Mouse (Mus musculus) liver, postnatal 0 days (tissue): ENCODE results near the gene Ip6k2. TPM values are rescaled to one million over a fixed set of nuclear protein-coding genes. Genes with fewer than 3 reads are reported as not detected.
A peak's percentile ranks its signal among the peaks of the same experiment; 100 is the strongest.

ENCODE experiments used
- ATAC-seq: fragments of 200-750 bp; cut with Nextera tagmentation; 2 replicates; pipeline ENCODE4 v1.8.0; 2017; ENCODE audit warnings: mild to moderate bottlenecking, moderate library complexity
- DNase-seq: peaks from one replicate; pipeline ENCODE4 v3.0.0-alpha.2; 2016
- H3K27ac ChIP-seq: fragments of 300-500 bp; sonication (generic); 2 replicates; pipeline ENCODE4 v1.5.1; 2014; ENCODE audit warnings: antibody characterized with exemption, moderate library complexity, mild to moderate bottlenecking, low read depth
- H3K27me3 ChIP-seq: fragments of 300-500 bp; sonication (generic); 2 replicates; pipeline ENCODE4 v1.6.1; 2014; ENCODE audit warnings: low read length, control low read depth, mixed read lengths; ENCODE audit not compliant: insufficient read depth
- H3K36me3 ChIP-seq: fragments of 300-500 bp; sonication (generic); replicated peaks from 2 replicates; pipeline ENCODE4 v1.6.1; 2014; ENCODE audit warnings: mild to moderate bottlenecking, control low read depth, low read length, moderate library complexity, mixed read lengths; ENCODE audit not compliant: insufficient read depth
- H3K4me1 ChIP-seq: fragments of 300-500 bp; sonication (generic); 2 replicates; pipeline ENCODE4 v1.6.1; 2014; ENCODE audit warnings: antibody characterized with exemption, mild to moderate bottlenecking, control low read depth; ENCODE audit not compliant: insufficient read depth
- H3K4me2 ChIP-seq: fragments of 300-500 bp; sonication (generic); 2 replicates; pipeline ENCODE4 v1.6.1; 2014; ENCODE audit warnings: low read depth, mild to moderate bottlenecking, low read length, moderate library complexity, mixed read lengths
- H3K4me3 ChIP-seq: fragments of 300-500 bp; sonication (generic); 2 replicates; pipeline ENCODE4 v1.5.1; 2014; ENCODE audit warnings: low read depth, low read length
- H3K9ac ChIP-seq: fragments of 300-500 bp; sonication (generic); replicated peaks from 2 replicates; pipeline ENCODE4 v1.6.1; 2014; ENCODE audit warnings: mild to moderate bottlenecking, moderate library complexity
- H3K9me3 ChIP-seq: fragments of 300-500 bp; sonication (generic); 2 replicates; pipeline ENCODE4 v1.6.1; 2016; ENCODE audit warnings: mild to moderate bottlenecking, control low read depth, low read length, mixed read lengths
- CTCF ChIP-seq: sonication (generic); IDR thresholded peaks from 2 replicates; pipeline ENCODE4 v1.5.1; 2016; ENCODE audit warnings: antibody characterized with exemption, low read depth
- EP300 ChIP-seq: IDR thresholded peaks from 2 replicates; pipeline ENCODE4 v1.6.1; 2016; ENCODE audit warnings: antibody characterized with exemption, low read depth, mild to moderate bottlenecking
- WGBS: fragments of 180-500 bp; shearing (Covaris S2); extraction: QIAGEN DNeasy Blood & Tissue Kit; methylation state at CpG from one replicate; pipeline ENCODE4 v1.1.7; 2014; ENCODE audit not compliant: insufficient replicate concordance; 5-methylcytosine and 5-hydroxymethylcytosine counted together
- polyA plus RNA-seq: library from polyadenylated mRNA; unstranded; fragments of >200 nt; fragmentation: Nextera tagmentation; extraction: Ambion mirVana; gene quantifications from 2 replicates; pipeline ENCODE4 v1.2.1, GENCODE M21; 2015

The Ip6k2 gene
- polyA plus RNA-seq, 1 experiment from 2014 or later, result 18.6 TPM

- Histone ChIP-seq H3K4me3 (no peak overlapping the region), H3K9me3 (no peaks in the 10 kb centered on the region), H3K27me3 (no peaks in the 10 kb centered on the region), H3K36me3 (no peaks in the 10 kb centered on the region), H3K4me1 (no peaks in the 10 kb centered on the region), H3K9ac (no peak overlapping the region), H3K27ac (no peak overlapping the region), H3K4me2 (no peak overlapping the region)
- no peak for ATAC-seq
- no peak for DNase-seq
- WGBS, result 73% methylated on average over 5 of the region's 5 CpGs
- TF ChIP-seq EP300, result no peak
- no peak for TF ChIP-seq CTCF
These were observed 29.2 kb upstream of the Ip6k2 start for GRCm38 (mm10) chr9:108754423-108754822.

GRCm38 (mm10) chr9:108757406-108757805 lies 26.2 kb upstream of the Ip6k2 start:
- 70% methylated on average over 6 of the region's 6 CpGs for WGBS
- no peak for DNase-seq
- Histone ChIP-seq H3K4me1 (no peaks in the 10 kb centered on the region), H3K9me3 (no peaks in the 10 kb centered on the region), H3K27ac (no peak overlapping the region), H3K9ac (no peak overlapping the region), H3K36me3 (no peaks in the 10 kb centered on the region), H3K27me3 (no peaks in the 10 kb centered on the region), H3K4me3 (no peak overlapping the region), H3K4me2 (no peak overlapping the region)
- no peak for ATAC-seq
- TF ChIP-seq CTCF, result no peak
- no peak for TF ChIP-seq EP300

- no peaks in the 10 kb centered on the region for H3K4me1 ChIP-seq
- H3K4me2 ChIP-seq, result no peak overlapping the region
- no peaks in the 10 kb centered on the region for H3K27me3 ChIP-seq
- H3K36me3 ChIP-seq, result no peaks in the 10 kb centered on the region
- ATAC-seq (no peak), DNase-seq (no peak)
- 95% methylated on average over 20 of the region's 20 CpGs for WGBS
- H3K9me3 ChIP-seq, result no peaks in the 10 kb centered on the region
- H3K27ac ChIP-seq, result no peak overlapping the region
- no peak overlapping the region for H3K4me3 ChIP-seq
- TF ChIP-seq EP300, result no peak
- no peak for TF ChIP-seq CTCF
- H3K9ac ChIP-seq, result no peak overlapping the region
These were observed 24.5 kb upstream of the Ip6k2 start for GRCm38 (mm10) chr9:108759121-108759520.

- H3K4me2 ChIP-seq, result no peak overlapping the region
- H3K9ac ChIP-seq, result no peak overlapping the region
- peak; percentile 93 for TF ChIP-seq CTCF
- no peak for TF ChIP-seq EP300
- H3K27ac ChIP-seq, result no peak overlapping the region
- no peak overlapping the region for H3K4me3 ChIP-seq
- no peaks in the 10 kb centered on the region for H3K4me1 ChIP-seq
- H3K9me3 ChIP-seq, result no peaks in the 10 kb centered on the region
- H3K36me3 ChIP-seq, result no peaks in the 10 kb centered on the region
- 67% methylated on average over 2 of the region's 2 CpGs for WGBS
- H3K27me3 ChIP-seq, result no peaks in the 10 kb centered on the region
- ATAC-seq (peak; percentile 55; the same call in 1 of the 2 replicates), DNase-seq (peak; percentile 78)
These were observed 23.8 kb upstream of the Ip6k2 start for GRCm38 (mm10) chr9:108759805-108760204.

- no peak overlapping the region for H3K27ac ChIP-seq
- no peak overlapping the region for H3K9ac ChIP-seq
- no peaks in the 10 kb centered on the region for H3K36me3 ChIP-seq
- ATAC-seq, result no peak
- TF ChIP-seq EP300 (no peak), CTCF (no peak)
- no peaks in the 10 kb centered on the region for H3K9me3 ChIP-seq
- no peaks in the 10 kb centered on the region for H3K4me1 ChIP-seq
- H3K27me3 ChIP-seq, result no peaks in the 10 kb centered on the region
- DNase-seq, result no peak
- no peak overlapping the region for H3K4me3 ChIP-seq
- H3K4me2 ChIP-seq, result no peak overlapping the region
These were observed 22.0 kb upstream of the Ip6k2 start for GRCm38 (mm10) chr9:108761561-108761960.

GRCm38 (mm10) chr9:108764971-108765370 lies 18.6 kb upstream of the Ip6k2 start:
- Histone ChIP-seq H3K9ac (no peak overlapping the region), H3K36me3 (no peaks in the 10 kb centered on the region), H3K4me1 (no peaks in the 10 kb centered on the region), H3K27ac (peak overlapping the region; percentile 77), H3K4me2 (no peak overlapping the region), H3K27me3 (no peaks in the 10 kb centered on the region), H3K4me3 (no peak overlapping the region), H3K9me3 (no peaks in the 10 kb centered on the region)
- DNase-seq (peak; percentile 66), ATAC-seq (peak; percentile 96)
- WGBS, result 51% methylated on average over 10 of the region's 10 CpGs
- TF ChIP-seq CTCF, result no peak
- TF ChIP-seq EP300, result peak; percentile 64; the same call in 1 of the 2 replicates

GRCm38 (mm10) chr9:108776614-108777013 lies 7.0 kb upstream of the Ip6k2 start:
- no peak for ATAC-seq
- Histone ChIP-seq H3K4me2 (no peak overlapping the region), H3K27me3 (peaks cover 2% of the 10 kb centered on the region; the same call in 1 of the 2 replicates), H3K4me1 (no peaks in the 10 kb centered on the region), H3K27ac (no peak overlapping the region), H3K9me3 (no peaks in the 10 kb centered on the region), H3K4me3 (no peak overlapping the region), H3K36me3 (no peaks in the 10 kb centered on the region), H3K9ac (no peak overlapping the region)
- no peak for TF ChIP-seq CTCF
- TF ChIP-seq EP300, result no peak
- 87% methylated on average over 4 of the region's 4 CpGs for WGBS
- DNase-seq, result no peak
